ENCODE assay signal across 9 mouse cellular contexts in genomic region chr10:126935556-126936381, GRCm38 (mm10). TPM values are rescaled to one million over a fixed set of nuclear protein-coding genes. Genes with fewer than 3 reads are reported as not detected.
DNase-seq lines count a peak whose midpoint lies in the region; ATAC-seq and TF ChIP-seq lines count a peak whose summit lies in the region.
"Had no signal": no experiment of that assay in that cellular context is flagged by ENCODE, and none has a peak within 500 bp of the region (broad histone marks: within the 10 kb centered on the region; RNA-seq: fewer than 3 reads in every experiment).

No protein-coding gene starts in this region.

- H3K4me3 ChIP-seq in heart, embryonic 16.5 days (ENCODE audit: low read length): no peak overlapping the region
- no peak overlapping the region for H3K4me3 ChIP-seq in C2C12 (ENCODE audit: insufficient read depth, poor library complexity, severe bottlenecking)
- no peak overlapping the region for H3K4me3 ChIP-seq in forebrain, embryonic 16.5 days (replicated peaks; ENCODE audit: low read length)
- no peak overlapping the region for H3K4me3 ChIP-seq in liver, postnatal 0 days (ENCODE audit: low read depth, low read length)
- no peak overlapping the region for H3K4me3 ChIP-seq in hindbrain, postnatal 0 days (ENCODE audit: low read length)

- intact Hi-C loops in heart, postnatal 36 days (cut with DNase I): no loop called here

- peaks cover 32% of the 10 kb centered on the region for H3K4me1 ChIP-seq in heart, embryonic 16.5 days (ENCODE audit: control insufficient read depth, insufficient read depth, low read length)
- H3K4me1 ChIP-seq in forebrain, embryonic 16.5 days (replicated peaks; ENCODE audit: control insufficient read depth, insufficient read depth, low read length): peaks cover 19% of the 10 kb centered on the region
- no peaks in the 10 kb centered on the region for H3K4me1 ChIP-seq in liver, postnatal 0 days (ENCODE audit: insufficient read depth)
- 0 out of 2 replicates have a peak, but pooled peaks cover 3% of the 10 kb centered on the region for H3K4me1 ChIP-seq in hindbrain, postnatal 0 days (ENCODE audit: insufficient read depth, low read length)

- H3K27ac ChIP-seq in heart, embryonic 16.5 days (ENCODE audit: low read length): peak overlapping the region; percentile 67
- H3K27ac ChIP-seq in forebrain, embryonic 16.5 days (ENCODE audit: low read length): peak overlapping the region; percentile 76
- no peak overlapping the region for H3K27ac ChIP-seq in liver, postnatal 0 days (ENCODE audit: low read depth)
- H3K27ac ChIP-seq in hindbrain, postnatal 0 days: no peak overlapping the region; the same call in 1 of the 2 replicates

- H3K27me3 ChIP-seq in heart, embryonic 16.5 days (ENCODE audit: control insufficient read depth, insufficient read depth, low read length): no peaks in the 10 kb centered on the region
- H3K27me3 ChIP-seq in C2C12 (ENCODE audit: control insufficient read depth, insufficient read depth, insufficient read length): no peaks in the 10 kb centered on the region
- no peaks in the 10 kb centered on the region for H3K27me3 ChIP-seq in forebrain, embryonic 16.5 days (replicated peaks; ENCODE audit: control insufficient read depth, insufficient read depth, low read length)
- no peaks in the 10 kb centered on the region for H3K27me3 ChIP-seq in liver, postnatal 0 days (ENCODE audit: insufficient read depth, low read length)
- H3K27me3 ChIP-seq in hindbrain, postnatal 0 days (ENCODE audit: insufficient read depth, low read length): no peaks in the 10 kb centered on the region
- H3K27me3 ChIP-seq: Patski had no signal

- DNase-seq in heart, postnatal 36 days: no peak
- peak; percentile 16 for DNase-seq in naive thymus-derived CD4-positive, alpha-beta T cell, adult 2 months (ENCODE audit: low read depth)
- DNase-seq in adrenal gland, adult 8-10 months: no peak
- no peak for DNase-seq in liver, postnatal 0 days
- DNase-seq in hindbrain, postnatal 0 days (ENCODE audit: low spot score): no peak

- 39% methylated on average over 18 of the region's 18 CpGs for WGBS in heart, embryonic 16.5 days
- WGBS in forebrain, embryonic 16.5 days: 50% methylated on average over 18 of the region's 18 CpGs
- WGBS in liver, postnatal 0 days (ENCODE audit: insufficient replicate concordance): 52% methylated on average over 18 of the region's 18 CpGs
- 58% methylated on average over 18 of the region's 18 CpGs for WGBS in hindbrain, postnatal 0 days

- peak overlapping the region; percentile 3 for H3ac ChIP-seq in C2C12 (ENCODE audit: control insufficient read depth, insufficient read length, low read depth)

- H3K9me3 ChIP-seq in heart, embryonic 16.5 days (replicated peaks; ENCODE audit: control insufficient read depth, low read length): peaks cover 6% of the 10 kb centered on the region; the same call in 1 of the 2 replicates
- no peaks in the 10 kb centered on the region for H3K9me3 ChIP-seq in forebrain, embryonic 16.5 days (ENCODE audit: control insufficient read depth, low read length)
- no peaks in the 10 kb centered on the region for H3K9me3 ChIP-seq in liver, postnatal 0 days (ENCODE audit: low read length)
- H3K9me3 ChIP-seq in hindbrain, postnatal 0 days (ENCODE audit: low read length): no peaks in the 10 kb centered on the region

- H3K79me3 ChIP-seq in C2C12 (ENCODE audit: low read depth): no peaks in the 10 kb centered on the region

- H3K9ac ChIP-seq in heart, embryonic 16.5 days (ENCODE audit: low read length): peak overlapping the region; percentile 61
- H3K9ac ChIP-seq in forebrain, embryonic 16.5 days (replicated peaks; ENCODE audit: low read depth, low read length): 0 out of 2 replicates have a peak overlapping the region, but pooled peaks have one; percentile 23
- no peak overlapping the region for H3K9ac ChIP-seq in liver, postnatal 0 days (replicated peaks)
- H3K9ac ChIP-seq in hindbrain, postnatal 0 days (replicated peaks; ENCODE audit: low read length): no peak overlapping the region

- no peak for TF ChIP-seq CTCF in C2C12 (IDR thresholded peaks at IDR 0.05; ENCODE audit: control insufficient read depth, insufficient read depth, insufficient read length)
- no peak for TF ChIP-seq CTCF in liver, postnatal 0 days (IDR thresholded peaks at IDR 0.05; ENCODE audit: low read depth)
- no peak for TF ChIP-seq CTCF in hindbrain, postnatal 0 days (IDR thresholded peaks at IDR 0.05; ENCODE audit: low read depth)

- no peak for ATAC-seq in heart, embryonic 16.5 days (replicated peaks; ENCODE audit: extremely low read depth, insufficient read depth, low FRiP score)
- ATAC-seq in forebrain, embryonic 16.5 days: peak; percentile 61
- ATAC-seq in liver, postnatal 0 days: no peak
- no peak for ATAC-seq in hindbrain, postnatal 0 days
- ATAC-seq: Patski had no signal

- H3K36me3 ChIP-seq in heart, embryonic 16.5 days (ENCODE audit: control insufficient read depth, insufficient read depth): no peaks in the 10 kb centered on the region
- H3K36me3 ChIP-seq in C2C12 (ENCODE audit: control insufficient read depth, insufficient read depth): no peaks in the 10 kb centered on the region
- H3K36me3 ChIP-seq in forebrain, embryonic 16.5 days (ENCODE audit: control insufficient read depth, insufficient read depth): no peaks in the 10 kb centered on the region
- H3K36me3 ChIP-seq in liver, postnatal 0 days (replicated peaks; ENCODE audit: insufficient read depth, low read length): no peaks in the 10 kb centered on the region
- no peaks in the 10 kb centered on the region for H3K36me3 ChIP-seq in hindbrain, postnatal 0 days (ENCODE audit: insufficient read depth, low read length)

- no peaks in the 10 kb centered on the region for H3K79me2 ChIP-seq in C2C12 (ENCODE audit: control insufficient read depth, insufficient read depth)

- TF ChIP-seq EP300 in liver, postnatal 0 days (IDR thresholded peaks at IDR 0.05; ENCODE audit: low read depth): no peak

- H3K4me2 ChIP-seq in heart, embryonic 16.5 days (ENCODE audit: low read depth, low read length): no peak overlapping the region
- H3K4me2 ChIP-seq in forebrain, embryonic 16.5 days (ENCODE audit: low read length): no peak overlapping the region
- no peak overlapping the region for H3K4me2 ChIP-seq in liver, postnatal 0 days (ENCODE audit: low read depth, low read length)
- no peak overlapping the region for H3K4me2 ChIP-seq in hindbrain, postnatal 0 days (ENCODE audit: low read depth, low read length)

TF ChIP-seq in C2C12, 6 proteins besides CTCF, POLR2A, EP300 and RAD21:
- peak; percentile 7 for TF ChIP-seq FOSL1 (IDR thresholded peaks at IDR 0.05; ENCODE audit: insufficient read depth, low read length, poor library complexity, severe bottlenecking)
- TF ChIP-seq CEBPB (IDR thresholded peaks at IDR 0.05; ENCODE audit: low read depth): no peak

RNA-seq across cellular contexts. Expression of gene Atp23, which starts 34.6 kb away (rescaled TPM):
- polyA plus RNA-seq in heart, embryonic 16.5 days (2015; fragmentation: Nextera tagmentation; extraction: Ambion mirVana): 10.3 and 11.3 TPM in 2 replicates
- total RNA-seq in heart, postnatal 36 days (2021): 1 to 10 TPM; 3.6 to 4.4 TPM
- polyA plus RNA-seq in C2C12 (2012; fragmentation: generic; extraction: Trizol): 13.4 TPM
- polyA plus RNA-seq in forebrain, embryonic 16.5 days (2015; fragmentation: Nextera tagmentation; extraction: Ambion mirVana): 10.0 and 10.5 TPM in 2 replicates
- 1 to 10 TPM; 7.6 to 8.8 (median 8.5) TPM for total RNA-seq in adrenal gland, adult 8-10 months (2022)
- polyA plus RNA-seq in liver, postnatal 0 days (2015; fragmentation: Nextera tagmentation; extraction: Ambion mirVana): 5.8 and 7.1 TPM in 2 replicates
- total RNA-seq in hindbrain, postnatal 0 days (2014; rRNA removed): 12.5 and 14.3 TPM in 2 replicates
- 19.1 and 20.2 TPM in 2 replicates for polyA plus RNA-seq in hindbrain, postnatal 0 days (2015; fragmentation: Nextera tagmentation; extraction: Ambion mirVana)

RNA-seq across cellular contexts. Expression of gene Ctdsp2, which starts 42.7 kb away (rescaled TPM):
- 38.2 and 41.8 TPM in 2 replicates for polyA plus RNA-seq in heart, embryonic 16.5 days (2015; fragmentation: Nextera tagmentation; extraction: Ambion mirVana)
- total RNA-seq in heart, postnatal 36 days (2021): 100 to 1,000 TPM; 131 to 136 TPM
- polyA plus RNA-seq in C2C12 (2012; fragmentation: generic; extraction: Trizol): 57.5 TPM
- polyA plus RNA-seq in forebrain, embryonic 16.5 days (2015; fragmentation: Nextera tagmentation; extraction: Ambion mirVana): 22.9 and 27.6 TPM in 2 replicates
- total RNA-seq in adrenal gland, adult 8-10 months (2022): 100 to 1,000 TPM; 140 to 170 (median 157) TPM
- 10.7 and 11.4 TPM in 2 replicates for polyA plus RNA-seq in liver, postnatal 0 days (2015; fragmentation: Nextera tagmentation; extraction: Ambion mirVana)
- total RNA-seq in hindbrain, postnatal 0 days (2014; rRNA removed): 64.5 and 64.7 TPM in 2 replicates
- polyA plus RNA-seq in hindbrain, postnatal 0 days (2015; fragmentation: Nextera tagmentation; extraction: Ambion mirVana): 15.0 and 16.7 TPM in 2 replicates

Comparison
In these comparisons a context has a peak if more than half of its experiments do, and no peak if none do; other contexts are left out.
1. H3K27ac ChIP-seq: peak in heart, embryonic 16.5 days (single experiment) and forebrain, embryonic 16.5 days (single experiment); none in liver, postnatal 0 days (single experiment) and hindbrain, postnatal 0 days (single experiment).
2. H3K9ac ChIP-seq: peak in heart, embryonic 16.5 days (single experiment) and forebrain, embryonic 16.5 days (single experiment); none in liver, postnatal 0 days (single experiment) and hindbrain, postnatal 0 days (single experiment).